Mouse (Mus musculus): Measurements from ENCODE around the gene Zfp408. TPM values are rescaled to one million over a fixed set of nuclear protein-coding genes. Genes with fewer than 3 reads are reported as not detected.
"Not testable (repeated sequence)": the region's sequence is repeated elsewhere in the genome, so short reads cannot be mapped to it uniquely, and the experiment has no call there.

Gene Zfp408
- polyA plus RNA-seq, 1 experiment, result 17.2 TPM

DNA sequence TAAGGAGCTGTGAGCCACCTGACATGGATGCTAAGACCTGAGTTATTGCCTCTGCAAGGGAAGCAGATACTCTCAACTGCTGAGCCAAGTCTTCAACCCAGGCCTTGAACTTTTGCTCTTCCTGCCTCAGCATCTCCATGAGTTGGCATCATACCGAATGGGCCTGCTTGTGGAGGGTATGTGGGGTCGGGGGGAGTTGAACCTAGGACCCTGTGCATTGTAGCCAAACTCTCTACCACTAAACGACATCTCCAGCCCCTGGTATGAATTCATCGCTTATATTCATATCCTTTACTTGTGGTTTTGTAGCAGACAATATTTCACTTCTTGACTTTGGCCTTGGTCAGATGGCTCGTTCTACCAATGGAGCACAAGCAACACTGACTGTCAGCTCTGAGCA, 17.8 kb downstream of the Zfp408 start:
- TF ChIP-seq POLR2A (IDR thresholded peaks at IDR 0.05; ENCODE audit: borderline replicate concordance, extremely low read depth, low read depth, low read length) (no peak), CTCF (IDR thresholded peaks at IDR 0.05; ENCODE audit: insufficient read depth, low read length) (no peak)
- Histone ChIP-seq H3K4me3 (replicated peaks; ENCODE audit: extremely low read depth, low read depth, low read length) (no peak overlapping the region), H3K4me1 (ENCODE audit: control insufficient read depth, insufficient read depth, low read length) (no peaks in the 10 kb centered on the region)
- no peak for DNase-seq
- 77% methylated on average over 5 of the region's 5 CpGs for WGBS

DNA sequence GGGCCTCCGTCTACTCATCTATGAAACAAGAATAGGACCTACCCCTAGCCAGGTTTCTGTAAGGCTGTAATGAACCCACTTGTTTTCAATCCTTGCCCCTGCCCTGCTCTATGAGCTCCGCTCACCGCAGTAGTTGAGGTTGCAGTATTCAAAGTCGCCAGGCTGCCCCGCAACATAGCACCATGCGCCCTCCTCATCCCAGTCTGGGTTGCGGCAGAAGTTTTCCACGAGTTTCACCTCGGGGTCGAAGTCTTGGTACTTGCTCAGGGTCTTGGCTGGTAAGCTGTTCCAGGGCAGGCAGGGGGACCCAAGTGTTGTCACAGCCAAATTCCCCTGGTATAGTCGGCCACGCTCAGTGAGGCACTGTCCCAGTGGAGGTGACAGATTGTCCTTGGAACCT, 19.2 kb downstream of the Zfp408 start:
- DNase-seq, result no peak
- TF ChIP-seq POLR2A (IDR thresholded peaks at IDR 0.05; ENCODE audit: borderline replicate concordance, extremely low read depth, low read depth, low read length) (no peak), CTCF (IDR thresholded peaks at IDR 0.05; ENCODE audit: insufficient read depth, low read length) (no peak)
- WGBS, result 88% methylated on average over 12 of the region's 12 CpGs
- H3K4me3 ChIP-seq (replicated peaks; ENCODE audit: extremely low read depth, low read depth, low read length), result no peak overlapping the region
- no peaks in the 10 kb centered on the region for H3K4me1 ChIP-seq (ENCODE audit: control insufficient read depth, insufficient read depth, low read length)

DNA sequence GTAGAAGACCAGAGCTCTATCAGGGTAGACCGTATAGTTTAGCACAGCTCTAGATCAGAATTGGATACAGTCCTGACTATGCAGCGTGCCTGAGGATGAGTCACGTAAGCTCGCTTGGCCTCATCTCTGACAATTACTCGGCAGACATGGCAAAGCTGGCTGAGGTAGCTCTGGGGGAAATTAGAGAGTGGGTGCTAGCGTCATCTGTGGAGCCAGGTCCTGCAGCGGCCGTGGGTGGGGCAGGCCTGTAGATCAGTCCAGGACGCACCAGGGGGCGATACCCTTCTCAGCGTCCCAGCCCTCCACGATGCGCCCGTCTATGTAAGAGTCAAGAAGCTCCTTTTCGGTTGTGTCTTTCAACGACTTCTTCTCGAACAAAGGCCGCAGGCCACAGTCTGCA, 19.9 kb downstream of the Zfp408 start:
- Histone ChIP-seq H3K4me1 (ENCODE audit: control insufficient read depth, insufficient read depth, low read length) (no peaks in the 10 kb centered on the region), H3K4me3 (replicated peaks; ENCODE audit: extremely low read depth, low read depth, low read length) (no peak overlapping the region)
- DNase-seq, result no peak
- TF ChIP-seq CTCF (IDR thresholded peaks at IDR 0.05; ENCODE audit: insufficient read depth, low read length) (no peak), POLR2A (IDR thresholded peaks at IDR 0.05; ENCODE audit: borderline replicate concordance, extremely low read depth, low read depth, low read length) (no peak)
- WGBS, result 79% methylated on average over 18 of the region's 18 CpGs

DNA sequence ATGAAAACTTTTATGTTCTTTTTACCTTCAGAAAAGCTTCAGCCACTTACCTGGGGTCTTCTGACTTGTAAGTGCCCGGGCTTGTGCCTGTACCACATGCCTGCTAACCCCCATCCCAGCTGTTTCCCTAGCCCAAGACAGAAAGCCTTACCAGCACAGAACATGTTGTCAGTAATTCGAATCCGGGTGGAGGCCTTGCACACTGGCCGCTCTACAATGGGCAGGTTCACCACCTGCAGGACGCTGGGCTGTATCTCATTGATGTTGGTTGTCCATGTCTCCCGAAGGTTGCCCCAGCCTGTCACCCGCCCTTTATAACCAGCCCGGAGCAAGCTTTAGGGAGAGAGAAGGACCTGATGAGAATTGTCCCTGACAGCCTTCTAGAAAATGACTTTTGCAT, 21.4 kb downstream of the Zfp408 start:
- 89% methylated on average over 8 of the region's 8 CpGs for WGBS
- no peak overlapping the region for H3K4me3 ChIP-seq (replicated peaks; ENCODE audit: extremely low read depth, low read depth, low read length)
- DNase-seq, result no peak
- no peaks in the 10 kb centered on the region for H3K4me1 ChIP-seq (ENCODE audit: control insufficient read depth, insufficient read depth, low read length)
- TF ChIP-seq CTCF (IDR thresholded peaks at IDR 0.05; ENCODE audit: insufficient read depth, low read length) (no peak), POLR2A (IDR thresholded peaks at IDR 0.05; ENCODE audit: borderline replicate concordance, extremely low read depth, low read depth, low read length) (no peak)

DNA sequence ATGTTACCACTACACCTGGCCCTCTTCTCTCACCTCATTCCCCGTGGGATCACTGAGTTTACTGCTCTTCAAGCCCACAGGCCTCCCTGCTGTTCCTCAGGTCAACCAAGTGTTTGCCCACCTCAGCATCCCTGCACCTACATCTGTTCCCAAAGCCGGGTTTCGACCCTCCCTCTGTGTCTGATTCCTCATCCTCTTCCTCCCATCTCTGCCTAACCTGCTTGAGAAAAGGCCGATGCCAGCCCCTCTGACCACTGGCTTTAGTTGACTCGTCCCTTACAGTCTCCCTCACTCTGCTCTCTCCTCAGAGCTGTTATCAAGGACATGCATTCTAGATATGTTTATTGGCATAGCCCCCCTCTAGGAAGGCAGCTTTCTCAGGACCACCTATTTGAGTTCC, 22.1 kb downstream of the Zfp408 start:
- Histone ChIP-seq H3K4me3 (replicated peaks; ENCODE audit: extremely low read depth, low read depth, low read length) (no peak overlapping the region), H3K4me1 (ENCODE audit: control insufficient read depth, insufficient read depth, low read length) (no peaks in the 10 kb centered on the region)
- WGBS, result 71% methylated on average over 5 of the region's 5 CpGs
- DNase-seq, result no peak
- no peak for TF ChIP-seq CTCF (IDR thresholded peaks at IDR 0.05; ENCODE audit: insufficient read depth, low read length)
- no peak for TF ChIP-seq POLR2A (IDR thresholded peaks at IDR 0.05; ENCODE audit: borderline replicate concordance, extremely low read depth, low read depth, low read length)

DNA sequence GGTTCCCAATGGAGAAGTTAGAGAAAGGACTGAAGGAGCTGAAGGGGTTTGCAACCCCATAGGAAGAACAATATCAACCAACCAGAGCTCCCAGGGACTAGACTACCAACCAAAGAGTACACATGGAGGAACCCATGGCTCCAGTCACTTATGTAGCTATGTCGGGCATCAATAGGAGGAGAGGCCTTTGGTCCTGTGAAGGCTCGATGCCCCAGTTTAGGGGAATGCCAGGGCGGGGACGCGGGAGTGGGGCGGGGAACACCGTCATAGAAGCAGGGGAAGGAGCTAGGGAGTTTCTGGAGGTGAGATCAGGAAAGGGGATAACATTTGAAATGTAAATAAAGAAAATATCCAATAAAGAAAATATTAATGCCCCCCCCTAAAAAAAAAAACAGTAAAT, 26.2 kb downstream of the Zfp408 start:
- not testable (repeated sequence) for DNase-seq
- WGBS, result 90% methylated on average over 7 of the region's 7 CpGs

DNA sequence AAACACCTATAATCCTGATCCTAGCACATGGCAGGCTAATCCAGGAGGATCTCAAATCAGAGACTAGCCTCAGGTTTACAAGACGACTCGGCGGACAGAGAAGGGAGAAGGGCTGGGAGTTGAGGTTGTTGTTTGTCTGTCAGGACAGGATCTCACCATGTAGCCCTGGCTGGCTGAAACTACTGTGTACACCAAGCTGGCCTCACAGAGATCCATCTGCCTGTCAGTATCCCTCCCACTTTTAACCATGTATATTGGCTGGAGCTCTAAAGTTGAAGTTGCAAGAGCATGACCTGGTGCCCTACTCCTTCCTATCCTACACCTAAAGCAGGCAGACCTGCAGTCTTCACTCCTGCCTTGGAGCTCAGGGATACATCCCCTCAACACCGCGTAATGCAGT, 27.2 kb downstream of the Zfp408 start:
- 92% methylated on average over 5 of the region's 5 CpGs for WGBS
- TF ChIP-seq POLR2A (IDR thresholded peaks at IDR 0.05; ENCODE audit: borderline replicate concordance, extremely low read depth, low read depth, low read length), result no peak
- TF ChIP-seq CTCF (IDR thresholded peaks at IDR 0.05; ENCODE audit: insufficient read depth, low read length), result no peak
- Histone ChIP-seq H3K4me1 (ENCODE audit: control insufficient read depth, insufficient read depth, low read length) (no peaks in the 10 kb centered on the region), H3K4me3 (replicated peaks; ENCODE audit: extremely low read depth, low read depth, low read length) (no peak overlapping the region)
- DNase-seq, result no peak

More for the DNA sequence above, 26.2 kb downstream of the Zfp408 start:
- not testable (repeated sequence) for H3K4me3 ChIP-seq (replicated peaks; ENCODE audit: extremely low read depth, low read depth, low read length); H3K4me1 ChIP-seq (ENCODE audit: control insufficient read depth, insufficient read depth, low read length)

DNA sequence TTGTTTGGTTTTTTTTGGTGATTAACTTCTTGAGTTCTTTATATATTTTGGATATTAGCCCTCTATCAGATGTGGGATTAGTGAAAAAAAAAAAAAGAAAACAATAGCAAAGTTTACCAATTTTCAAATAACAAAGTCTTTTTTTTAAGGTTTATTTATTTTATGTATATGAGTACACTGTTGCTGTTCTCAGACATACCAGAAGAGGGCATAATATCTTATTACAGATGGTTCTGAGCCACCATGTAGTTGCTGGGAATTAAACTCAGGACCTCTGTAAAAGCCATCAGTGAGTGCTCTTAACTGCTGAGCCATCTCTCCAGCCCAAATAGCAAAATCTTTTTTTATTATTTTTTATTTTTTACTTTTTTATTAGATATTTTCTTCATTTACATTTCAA, 40.2 kb downstream of the Zfp408 start:
- not testable (repeated sequence) for DNase-seq; H3K4me1 ChIP-seq (ENCODE audit: control insufficient read depth, insufficient read depth, low read length); H3K4me3 ChIP-seq (replicated peaks; ENCODE audit: extremely low read depth, low read depth, low read length)

DNA sequence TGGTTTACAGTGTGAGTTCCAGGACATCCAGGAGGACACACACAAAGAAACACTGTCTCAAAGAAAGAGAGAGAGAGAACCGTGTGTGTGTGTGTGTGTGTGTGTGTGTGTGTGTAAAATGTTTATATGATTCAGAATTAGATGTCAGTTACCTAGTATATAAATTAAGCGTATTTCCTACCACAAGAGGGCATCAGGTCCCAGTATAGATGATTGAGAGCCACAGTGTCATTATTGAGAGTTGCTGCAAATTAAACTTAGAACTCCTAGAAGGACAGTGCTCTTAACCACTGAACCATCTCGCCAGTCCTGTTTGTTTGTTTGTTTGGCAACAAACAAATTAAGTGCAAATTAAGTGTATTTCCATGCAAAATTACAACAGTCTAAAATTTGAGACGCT, 47.2 kb downstream of the Zfp408 start:
- TF ChIP-seq CTCF (IDR thresholded peaks at IDR 0.05; ENCODE audit: insufficient read depth, low read length), result no peak
- no peak for TF ChIP-seq POLR2A (IDR thresholded peaks at IDR 0.05; ENCODE audit: borderline replicate concordance, extremely low read depth, low read depth, low read length)
- H3K4me3 ChIP-seq (replicated peaks; ENCODE audit: extremely low read depth, low read depth, low read length), result no peak overlapping the region
- no peak for DNase-seq
- H3K4me1 ChIP-seq (ENCODE audit: control insufficient read depth, insufficient read depth, low read length), result no peaks in the 10 kb centered on the region
- 79% methylated on average over 4 of the region's 4 CpGs for WGBS

DNA sequence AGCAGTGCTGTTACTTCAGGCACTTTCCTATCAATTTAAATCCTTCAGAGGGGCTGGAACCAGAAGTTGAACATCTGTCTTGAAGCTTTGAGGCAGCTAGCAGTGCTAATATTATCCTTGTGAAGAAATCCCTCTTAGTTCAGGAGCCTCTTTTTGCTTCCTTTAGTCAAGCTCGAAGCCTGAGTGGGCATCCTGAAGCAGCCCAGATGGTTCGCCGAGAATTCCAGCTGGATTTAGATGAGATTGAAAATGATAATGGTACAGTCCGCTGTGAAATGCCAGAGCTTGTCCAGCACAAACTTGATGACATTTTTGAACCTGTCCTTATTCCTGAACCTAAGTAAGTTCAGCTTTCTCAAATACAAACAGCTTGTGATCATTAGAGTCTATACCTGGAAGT, 49.1 kb downstream of the Zfp408 start:
- no peak for TF ChIP-seq CTCF (IDR thresholded peaks at IDR 0.05; ENCODE audit: insufficient read depth, low read length)
- no peak for TF ChIP-seq POLR2A (IDR thresholded peaks at IDR 0.05; ENCODE audit: borderline replicate concordance, extremely low read depth, low read depth, low read length)
- whole genome bisulfite sequencing, result 95% methylated on average over 4 of the region's 4 CpGs
- H3K4me3 ChIP-seq (replicated peaks; ENCODE audit: extremely low read depth, low read depth, low read length), result no peak overlapping the region
- no peak for DNase-seq
- H3K4me1 ChIP-seq (ENCODE audit: control insufficient read depth, insufficient read depth, low read length), result no peaks in the 10 kb centered on the region

Other genes with a start within 250 kb of the Zfp408 start
- 19.2 and 27.0 TPM in 2 replicates for gene 1110051M20Rik, start 205.1 kb downstream of the Zfp408 start, polyA plus RNA-seq (2012; rRNA removed)
- 47.6 and 55.6 TPM in 2 replicates for gene Lrp4, start 192.3 kb downstream of the Zfp408 start, polyA plus RNA-seq (2012; rRNA removed)
- 4.7 and 9.1 TPM in 2 replicates for gene Ckap5, start 123.0 kb downstream of the Zfp408 start, polyA plus RNA-seq (2012; rRNA removed)
- gene F2, start 13.4 kb downstream of the Zfp408 start, polyA plus RNA-seq (2012; rRNA removed), result 0.44 and 1.2 TPM in 2 replicates
- 130 and 170 TPM in 2 replicates for gene Arhgap1, start 69 bp upstream of the Zfp408 start, polyA plus RNA-seq (2012; rRNA removed)
- gene Atg13, start 60.8 kb upstream of the Zfp408 start, polyA plus RNA-seq (2012; rRNA removed), result 31.8 and 40.4 TPM in 2 replicates
- 1.9 and 3.5 TPM in 2 replicates for gene Harbi1, start 61.1 kb upstream of the Zfp408 start, polyA plus RNA-seq (2012; rRNA removed)
- gene Ambra1, start 80.3 kb upstream of the Zfp408 start, polyA plus RNA-seq (2012; rRNA removed), result 16.6 and 20.0 TPM in 2 replicates